Mouse (Mus musculus) 3T3-L1 (cell line): ENCODE measurements around the gene Syce1.

Experiments
- DNase-seq: peaks from one replicate; pipeline ENCODE4 v3.0.0-alpha.2; 2015; ENCODE audit warnings: low read depth, low spot score

Syce1 gene

DNA sequence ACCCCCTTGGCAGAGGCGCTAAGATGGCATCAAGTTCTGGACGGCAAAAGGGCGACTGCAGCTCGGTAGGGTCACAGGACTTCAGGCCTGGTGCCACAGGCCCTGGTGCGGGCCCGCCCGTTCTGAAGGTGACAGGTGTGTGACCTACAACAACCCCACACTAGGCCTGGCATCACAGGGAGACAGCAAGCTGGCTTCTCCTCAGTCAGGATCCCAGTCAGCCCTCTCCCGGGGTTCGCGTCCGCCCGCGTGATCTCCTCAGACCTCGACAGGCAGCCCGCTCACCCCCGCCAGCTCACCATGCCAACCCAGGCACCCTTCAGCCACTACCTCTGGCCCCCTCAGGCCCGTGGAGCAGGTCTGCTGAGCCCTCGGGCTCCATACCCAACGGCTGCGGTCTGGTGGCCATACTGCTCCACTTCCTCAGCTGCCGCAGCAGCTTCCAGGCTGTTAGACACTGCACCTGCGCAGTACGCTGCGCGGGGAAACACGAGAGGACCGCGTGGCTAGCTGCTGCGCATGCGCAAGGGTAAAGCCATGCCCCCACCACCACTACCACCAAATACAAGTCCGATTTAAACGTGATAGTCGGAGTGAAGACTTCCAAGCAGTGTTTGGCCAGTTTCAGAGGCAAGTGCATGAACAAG lies at the start of gene Syce1:
Gene Syce1, minus strand, starts transcription at position 447 of the 647 bp plus-strand sequence.
- no peak for DNase-seq

DNA sequence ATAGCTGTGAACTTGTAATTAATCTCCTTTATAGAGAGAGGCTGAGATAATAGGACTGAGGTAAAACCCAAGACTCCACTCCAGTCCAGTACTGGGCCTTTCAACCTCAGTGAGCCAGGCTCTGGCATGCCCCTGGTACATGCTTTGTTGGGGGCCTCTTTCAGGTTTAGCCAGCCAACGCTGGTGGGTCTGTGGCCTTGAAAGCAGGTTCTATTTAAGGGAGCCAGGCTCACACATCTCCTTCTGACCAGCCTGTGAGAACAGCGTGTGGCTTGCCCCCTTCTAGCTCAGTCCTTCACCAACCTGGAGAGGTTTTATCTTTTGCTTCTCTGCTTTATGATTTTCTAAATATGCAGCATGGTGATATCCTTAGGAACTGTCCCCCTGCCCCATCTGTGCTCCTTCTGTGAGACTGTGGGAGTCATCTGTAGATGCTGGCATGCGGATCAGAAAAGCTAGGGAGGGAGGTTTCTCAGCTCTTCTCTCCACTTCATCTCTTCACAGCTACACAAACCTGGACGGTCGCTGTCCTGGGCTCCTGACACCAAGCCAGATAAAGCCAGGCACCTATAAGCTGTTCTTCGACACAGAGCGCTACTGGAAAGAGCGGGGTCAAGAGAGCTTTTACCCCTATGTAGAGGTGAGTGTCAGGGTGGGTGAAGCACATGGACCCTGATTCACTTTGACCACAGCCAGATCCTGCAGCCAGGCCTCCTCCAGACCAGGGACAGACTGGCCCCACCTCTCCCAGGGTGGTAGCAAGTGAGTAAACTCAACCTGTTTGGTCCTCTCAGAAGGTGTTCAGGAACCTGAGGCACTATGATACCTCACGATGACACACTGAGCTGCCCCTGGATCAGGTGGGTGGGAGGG lies 48.8 kb upstream of the Syce1 start:
- DNase-seq: no peak

DNA sequence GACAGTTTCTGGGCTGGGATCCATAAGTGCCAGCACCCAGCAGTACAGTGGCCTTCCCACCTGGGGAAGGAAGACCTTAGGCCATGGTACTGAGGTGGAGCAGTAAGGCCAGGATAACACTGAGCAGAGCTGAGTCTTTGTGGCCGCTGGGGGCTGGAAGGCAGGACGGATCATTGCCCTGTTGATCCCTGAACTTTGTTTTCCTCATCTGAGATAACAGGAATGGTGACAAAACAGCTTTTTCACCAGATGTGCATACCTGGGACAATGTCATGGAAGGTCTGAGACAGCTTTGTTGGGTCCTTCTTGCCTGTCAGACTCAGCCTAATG lies 48.1 kb upstream of the Syce1 start:
- no peak for DNase-seq

DNA sequence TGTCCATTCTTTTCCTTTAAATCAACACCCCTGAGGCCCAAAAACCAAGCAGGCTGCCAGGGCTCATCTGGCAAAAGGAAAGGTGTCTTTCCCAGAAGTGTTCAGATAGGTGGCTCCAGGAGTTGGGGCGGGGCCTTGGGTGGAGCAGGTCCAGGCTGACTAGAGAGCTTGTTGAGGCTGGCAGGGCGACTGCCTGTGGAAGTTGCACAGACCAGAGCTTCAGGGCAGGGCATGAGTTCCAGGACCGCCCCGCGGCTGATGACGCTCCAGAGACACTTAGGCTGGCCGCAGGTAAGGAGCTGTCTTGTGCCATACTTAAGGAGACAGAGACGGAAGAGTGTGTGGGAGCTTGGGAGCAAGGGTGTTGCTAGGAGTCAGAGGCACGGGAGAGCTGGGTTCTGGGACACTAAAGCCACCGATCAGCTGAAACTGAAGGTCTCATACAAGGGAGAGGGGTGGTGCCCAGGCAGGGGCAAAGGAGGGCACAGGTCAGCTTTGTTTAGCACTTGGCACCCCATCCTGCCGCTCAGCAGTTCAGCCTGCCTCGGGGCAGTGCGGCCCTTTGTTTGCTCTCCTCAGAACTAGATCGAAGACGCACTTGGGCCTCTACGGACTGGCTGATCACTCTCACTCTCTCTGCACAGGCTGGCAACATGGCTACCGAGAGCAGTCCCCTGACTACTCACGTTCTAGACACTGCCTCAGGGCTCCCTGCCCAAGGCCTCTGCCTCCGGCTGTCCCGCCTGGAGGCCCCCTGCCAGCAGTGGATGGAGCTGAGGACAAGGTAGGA lies 47.5 kb upstream of the Syce1 start, which contains the start of gene Urah:
Gene Urah, plus strand, starts transcription at position 51 of the 790 bp plus-strand sequence.
- DNase-seq: no peak

DNA sequence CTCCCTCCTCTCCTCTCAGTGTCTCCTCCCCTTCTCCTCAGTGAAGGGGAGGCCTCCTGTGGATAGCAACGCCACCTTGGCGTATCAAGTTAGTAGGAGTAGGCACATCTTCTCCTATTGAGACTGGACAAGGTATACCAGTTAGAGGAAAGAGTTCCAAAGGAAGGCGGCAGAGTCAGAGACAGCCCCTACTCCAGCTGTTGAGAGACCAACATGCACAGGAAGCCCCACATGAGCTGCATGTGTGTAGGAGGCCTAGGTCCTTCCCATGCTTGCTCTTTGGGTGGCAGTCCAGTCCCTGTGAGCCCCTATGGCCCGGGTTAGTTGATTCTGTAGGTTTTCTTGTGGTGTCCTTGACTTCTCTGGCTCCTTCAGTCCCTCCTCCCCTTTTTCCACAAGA lies 45.7 kb upstream of the Syce1 start:
- DNase-seq: no peak

DNA sequence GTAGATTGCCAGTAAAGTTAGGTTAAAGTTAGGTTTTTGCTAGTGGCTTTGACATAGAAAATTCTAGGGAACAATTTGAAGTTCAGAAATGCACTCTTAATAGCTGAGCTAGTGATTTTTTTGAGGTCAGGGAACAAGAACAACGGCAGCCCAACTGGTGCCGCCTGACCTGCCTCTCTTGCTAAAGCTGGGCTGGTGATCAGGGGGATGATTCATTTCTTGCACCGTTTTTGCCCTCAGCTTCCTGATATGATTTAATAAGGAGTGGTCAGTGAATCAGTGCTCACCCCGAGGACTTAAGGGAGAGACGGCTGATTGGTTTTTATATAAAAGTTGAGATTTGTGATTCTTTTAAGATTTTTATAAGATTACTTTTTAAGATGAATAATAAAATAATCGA lies 43.8 kb upstream of the Syce1 start:
- peak; percentile 72 for DNase-seq

DNA sequence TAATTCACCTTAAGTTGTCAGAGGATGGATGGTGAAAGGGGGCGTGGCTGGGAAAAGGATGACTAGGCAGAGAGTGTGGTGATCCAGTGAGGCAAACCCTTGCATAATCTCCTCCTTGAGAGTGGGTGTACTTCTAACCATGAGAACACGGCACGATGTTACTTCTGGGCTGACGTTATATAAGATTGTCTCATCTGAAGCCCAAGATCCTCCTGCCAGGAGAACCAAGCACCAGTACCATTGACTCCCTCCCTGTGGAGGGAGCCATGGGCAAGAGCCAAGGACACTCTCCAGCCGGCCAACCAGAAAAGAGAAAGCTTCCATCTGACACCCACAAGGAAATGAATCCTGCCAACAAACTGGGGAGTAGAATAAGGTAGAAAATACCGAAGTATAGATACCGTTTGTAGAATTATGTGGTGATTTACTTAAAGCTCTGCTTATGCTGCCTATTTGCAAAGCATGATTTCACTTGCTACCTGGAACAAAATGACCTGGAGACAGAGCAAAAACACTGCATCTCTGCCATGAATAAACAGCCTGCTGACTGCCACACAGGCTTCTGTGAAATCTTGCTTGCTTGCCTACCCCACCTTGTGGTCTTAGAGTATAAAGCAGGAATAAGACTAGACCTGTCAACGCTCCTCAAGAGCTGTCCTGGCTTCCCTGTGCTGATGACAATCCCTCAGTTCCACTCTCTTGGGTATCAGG lies 40.7 kb upstream of the Syce1 start:
- DNase-seq: peak; percentile 67

DNA sequence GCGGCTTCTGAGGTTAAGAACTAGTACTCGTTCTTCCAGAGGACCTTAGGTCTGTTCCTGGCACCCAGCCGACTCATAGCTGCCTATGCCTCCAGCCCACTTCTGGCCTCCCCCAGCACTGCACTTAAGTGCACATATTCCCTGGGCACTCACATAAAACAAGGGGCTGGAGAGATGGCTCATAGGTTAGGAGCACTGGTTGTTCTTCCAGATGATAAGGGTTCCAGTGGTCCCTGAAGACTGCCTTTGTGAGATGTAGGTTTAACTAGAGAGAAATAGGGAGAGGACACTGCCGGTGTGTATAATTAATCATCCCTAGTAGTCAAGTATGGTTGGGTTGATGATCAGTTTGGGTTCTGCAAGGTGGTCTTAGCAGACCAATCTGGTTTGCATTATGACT lies 35.1 kb upstream of the Syce1 start:
- DNase-seq: no peak

DNA sequence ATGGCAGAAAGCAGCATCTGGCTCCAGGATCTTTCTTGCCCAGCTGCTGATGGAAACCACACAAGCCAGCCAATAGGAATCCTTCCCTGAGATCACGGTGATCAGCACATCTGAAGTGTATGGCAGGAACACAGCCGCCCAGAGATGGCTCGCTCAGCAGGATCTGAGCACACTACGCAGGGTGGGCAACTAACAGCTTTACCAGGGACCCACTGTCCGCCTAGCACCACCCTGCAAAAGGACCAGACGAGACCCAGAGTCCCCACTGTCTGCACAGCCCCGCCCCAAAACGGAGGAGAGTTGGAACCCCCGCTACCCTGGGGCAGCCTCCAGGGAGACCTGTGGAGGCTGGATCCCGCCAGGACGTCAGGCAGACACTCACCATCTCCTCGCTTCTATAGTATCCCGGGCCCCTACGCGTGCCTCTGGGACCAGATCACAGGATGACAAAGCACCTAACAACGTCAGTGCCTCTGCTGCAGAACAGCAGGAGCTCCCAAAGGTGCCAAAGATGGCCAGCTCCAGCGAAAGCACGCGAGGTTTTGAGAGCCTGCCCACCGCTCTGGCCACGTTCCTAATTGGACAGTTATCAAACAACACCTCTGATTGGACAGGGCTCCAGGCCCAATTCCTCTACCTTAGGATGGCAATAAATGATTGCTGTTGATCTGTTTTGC lies 34.1 kb upstream of the Syce1 start, which contains the start of gene Zfp941:
Gene Zfp941, minus strand, starts transcription at position 526 of the 677 bp plus-strand sequence.
- peak; percentile 38 for DNase-seq

DNA sequence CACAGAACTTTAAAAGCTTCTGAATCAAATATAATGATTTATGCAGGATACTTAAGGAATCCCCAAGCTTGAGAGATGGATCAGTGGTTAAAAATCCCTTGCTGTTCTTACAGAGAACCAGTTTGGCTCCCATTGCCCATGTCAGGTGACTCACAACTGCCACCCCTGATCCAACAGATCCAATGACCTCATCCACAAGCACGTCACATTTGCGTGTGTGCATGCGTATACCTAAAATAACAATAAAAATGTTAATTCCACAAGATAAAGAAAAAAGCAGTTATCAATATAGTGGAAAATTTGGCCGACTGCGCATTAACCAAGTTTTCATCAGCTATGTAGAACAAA lies 33.6 kb upstream of the Syce1 start:
- no peak for DNase-seq

DNA sequence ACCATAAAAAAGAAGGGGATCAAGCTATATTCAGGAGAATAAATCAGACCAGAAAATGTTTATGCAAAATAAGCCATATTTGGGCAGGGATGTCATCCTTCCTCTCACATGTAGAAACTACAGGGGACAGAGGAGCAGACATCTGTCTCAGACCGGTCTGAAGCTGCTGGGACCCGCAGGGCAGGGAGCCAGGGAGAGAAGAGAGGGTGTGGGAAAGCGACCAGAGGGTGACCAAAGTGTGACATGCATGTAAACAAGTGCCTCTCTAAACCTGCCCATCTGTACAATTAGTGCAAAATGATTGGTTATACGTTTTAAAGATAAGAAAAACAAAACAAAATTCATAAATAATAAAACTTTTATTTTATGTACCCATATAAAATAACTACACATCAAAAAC lies 32.5 kb upstream of the Syce1 start:
- DNase-seq: no peak

DNA sequence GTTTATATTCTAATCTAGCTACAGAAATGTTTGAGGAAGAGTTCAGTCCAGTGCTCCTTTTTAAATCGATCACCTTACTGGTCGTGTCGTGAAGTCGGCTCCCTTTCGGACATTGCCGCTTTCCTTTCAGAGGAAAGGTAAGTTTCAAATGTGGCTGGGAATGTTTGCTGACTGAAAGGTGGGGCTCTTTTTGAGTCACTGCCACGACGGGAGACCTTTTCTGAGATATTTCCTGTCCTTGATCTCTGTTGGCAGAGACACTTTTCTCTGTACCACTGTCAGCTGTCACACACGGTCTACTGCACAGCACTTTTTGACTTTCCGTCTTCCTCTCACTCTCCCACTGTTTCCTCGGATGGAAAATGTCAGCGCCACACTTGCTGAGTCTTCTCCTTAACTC lies 25.2 kb upstream of the Syce1 start:
- DNase-seq: no peak

DNA sequence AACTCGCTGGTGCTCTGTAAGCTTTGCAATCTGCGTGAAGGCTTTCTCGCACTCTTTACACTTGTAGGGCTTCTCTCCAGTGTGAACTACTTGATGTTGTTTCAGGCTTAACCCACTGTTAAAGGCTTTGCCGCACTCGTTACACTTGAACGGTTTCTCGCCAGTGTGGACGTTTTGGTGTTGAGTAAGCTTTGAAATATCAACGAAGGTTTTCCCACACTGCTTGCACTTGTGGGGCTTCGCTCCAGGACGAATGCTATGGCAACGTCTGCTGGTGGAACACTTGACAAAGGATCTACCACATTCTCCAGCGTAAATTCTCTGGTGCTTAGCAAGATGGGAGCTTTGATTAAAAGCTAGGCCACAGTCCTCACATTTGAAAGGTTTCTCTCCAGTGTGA lies 24.1 kb upstream of the Syce1 start:
- DNase-seq: no peak

DNA sequence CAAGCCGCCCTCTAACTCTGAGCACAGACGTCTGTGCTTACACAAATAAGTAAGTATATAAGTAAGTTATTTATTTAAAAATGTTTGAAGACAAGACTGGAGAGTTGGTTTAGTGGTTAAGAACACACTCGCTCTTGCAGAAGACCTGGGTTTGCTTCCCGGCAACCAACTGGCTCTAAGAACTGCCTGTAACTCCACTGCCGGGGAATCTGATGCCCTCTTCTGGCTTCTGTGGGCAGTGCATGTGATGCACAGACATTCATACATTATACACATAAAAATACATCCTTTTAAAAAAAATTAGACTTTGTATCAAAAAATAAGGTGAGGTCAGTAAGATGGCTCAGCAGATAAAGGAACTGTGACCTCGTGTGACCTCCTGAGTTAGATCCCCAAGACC lies 22.8 kb upstream of the Syce1 start:
- peak; percentile 15 for DNase-seq

DNA sequence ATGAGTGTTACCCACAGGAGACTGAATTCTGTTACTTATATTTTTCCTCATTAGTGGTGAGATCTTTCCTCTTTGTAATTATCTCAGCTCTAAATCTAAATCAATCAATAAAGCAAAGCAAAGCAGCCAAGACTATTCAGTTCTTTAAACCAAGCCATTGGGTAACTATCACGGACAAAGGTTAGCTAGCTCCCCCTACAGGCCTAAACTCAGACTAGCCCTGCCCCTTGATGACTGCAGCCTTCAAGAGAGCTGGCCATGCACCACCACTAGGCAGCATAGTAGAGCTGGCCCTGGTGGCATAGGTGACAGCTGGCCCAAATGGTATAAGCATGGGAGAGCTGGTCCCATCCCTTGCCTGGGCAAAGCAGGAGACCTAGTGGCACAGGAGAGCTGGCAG lies 18.1 kb upstream of the Syce1 start:
- peak; percentile 50 for DNase-seq

DNA sequence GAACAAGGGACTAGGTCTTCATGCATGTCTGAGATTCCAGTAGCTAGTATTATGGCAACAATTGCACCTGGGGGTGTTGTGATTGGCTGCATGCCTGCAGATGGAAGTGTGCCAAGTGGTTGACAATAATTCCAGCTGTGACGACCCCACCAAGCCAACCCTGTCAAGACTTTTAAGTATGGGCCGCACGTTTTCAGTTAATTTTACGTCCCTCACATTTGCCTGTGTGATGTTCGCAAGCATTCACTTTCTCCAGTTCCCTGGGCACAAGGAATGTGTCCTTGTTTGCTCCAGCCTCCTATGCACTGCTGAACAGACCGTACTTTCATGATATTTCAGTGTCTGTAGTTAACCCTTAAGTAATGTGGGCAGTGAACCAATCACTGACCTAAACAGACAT lies 15.0 kb upstream of the Syce1 start:
- DNase-seq: no peak

DNA sequence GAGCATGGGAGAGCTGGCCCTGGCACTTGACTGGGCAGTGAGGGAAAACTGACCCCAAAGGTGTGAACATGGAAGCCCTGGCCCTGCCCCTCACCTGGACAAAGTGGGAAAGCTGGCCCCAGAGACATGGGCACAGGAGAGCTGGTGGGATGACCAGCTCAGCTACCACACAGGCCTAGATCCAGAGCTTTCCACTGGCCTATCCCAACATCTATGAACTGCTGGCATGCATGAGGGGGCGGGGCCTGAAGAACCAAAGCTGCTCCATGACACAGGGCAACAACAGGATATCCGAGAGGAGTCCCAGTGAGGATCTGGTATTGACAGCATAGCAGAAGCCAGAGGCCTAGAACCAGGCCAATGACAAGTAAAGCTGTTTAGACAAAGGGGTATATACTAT lies 10.6 kb upstream of the Syce1 start:
- no peak for DNase-seq

DNA sequence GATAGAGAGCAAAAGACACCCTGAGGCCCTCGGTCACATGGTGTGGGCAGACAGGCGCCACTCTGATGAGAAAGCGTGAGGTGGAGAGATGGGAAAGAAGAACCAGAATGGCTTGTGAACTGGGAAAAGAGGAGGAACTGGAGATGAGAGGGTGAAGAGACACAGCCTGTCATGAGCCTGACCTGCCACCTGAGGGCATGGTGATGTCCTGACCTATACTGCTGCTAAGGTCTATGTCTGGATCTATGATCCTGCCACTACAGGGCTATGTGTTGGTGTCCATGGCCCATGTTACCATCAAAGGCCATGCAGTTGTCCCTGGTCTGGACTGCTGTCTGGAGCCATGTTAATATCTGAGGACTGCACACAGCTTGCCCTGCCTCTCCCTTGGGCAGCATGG lies 10.0 kb upstream of the Syce1 start:
- DNase-seq: no peak

DNA sequence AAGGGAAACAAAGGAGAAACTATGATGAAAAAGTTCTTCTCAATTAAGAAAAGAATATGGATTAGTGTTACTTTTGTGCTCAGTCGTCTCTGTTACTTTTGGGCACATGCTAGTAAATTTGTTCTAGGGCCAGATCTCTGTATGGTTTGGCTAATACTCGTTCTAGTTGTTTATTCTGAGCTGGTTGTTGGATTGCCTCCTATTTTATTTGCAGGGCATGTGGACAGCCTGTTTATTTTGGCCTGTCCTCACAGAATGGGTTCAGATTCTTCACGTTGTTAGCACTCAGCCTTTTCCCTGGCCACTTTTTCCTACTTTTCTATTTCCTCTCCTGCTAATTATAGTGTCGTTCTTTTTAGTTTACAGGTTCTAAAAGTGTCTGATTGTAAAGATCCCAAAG lies 5.9 kb upstream of the Syce1 start:
- DNase-seq: no peak

DNA sequence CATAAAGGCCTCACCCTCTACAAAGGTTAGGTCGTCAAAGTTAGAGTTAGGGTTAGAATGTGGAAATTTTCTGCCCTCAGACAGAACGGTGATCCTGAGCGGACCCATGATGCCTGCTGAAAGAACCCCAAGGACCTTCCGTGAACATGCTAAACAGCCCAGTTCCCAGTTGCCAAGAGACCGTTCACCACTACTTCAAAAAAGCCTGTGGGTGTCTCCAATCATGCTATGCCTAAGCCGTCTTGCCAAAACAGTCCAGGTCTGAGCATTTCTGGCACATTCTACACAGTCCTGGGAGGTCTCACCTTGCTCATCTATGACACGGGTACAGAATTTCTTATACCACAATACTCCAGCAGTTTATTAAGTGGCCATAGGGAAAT lies 392 bp upstream of the Syce1 start:
- DNase-seq: no peak

DNA sequence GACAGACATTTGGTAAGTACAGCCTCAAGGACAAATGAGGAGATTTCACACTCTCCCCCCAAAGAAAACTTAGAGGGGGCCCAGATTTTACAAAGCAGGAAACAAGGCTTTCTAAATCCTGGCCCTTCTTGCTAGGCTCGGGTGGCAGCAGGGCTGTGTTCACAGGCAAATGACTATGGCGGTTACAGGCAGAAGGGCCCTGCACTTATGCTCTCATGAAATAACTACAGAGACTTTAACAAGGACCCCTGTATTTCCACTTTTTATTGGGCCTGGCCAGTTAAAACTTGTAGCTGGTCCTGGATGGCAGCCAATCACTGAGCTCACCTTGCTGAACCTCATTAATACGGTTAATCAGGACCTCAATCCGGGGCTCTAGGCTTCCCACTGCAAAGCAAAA lies 7.1 kb downstream of the Syce1 start:
- DNase-seq: no peak
